Mouse (Mus musculus) stomach, postnatal 0 days (tissue): ENCODE measurements around the gene Nmur1.
A peak's percentile ranks its signal among the peaks of the same experiment; 100 is the strongest.

ENCODE experiments used
- CTCF ChIP-seq: IDR thresholded peaks from 2 replicates; pipeline ENCODE4 v1.5.1; 2016; ENCODE audit warnings: antibody characterized with exemption, low read depth, mild to moderate bottlenecking, moderate library complexity
- EP300 ChIP-seq: optimal IDR thresholded peaks from 2 replicates; pipeline ENCODE3; 2016; ENCODE audit warnings: antibody characterized with exemption

DNA sequence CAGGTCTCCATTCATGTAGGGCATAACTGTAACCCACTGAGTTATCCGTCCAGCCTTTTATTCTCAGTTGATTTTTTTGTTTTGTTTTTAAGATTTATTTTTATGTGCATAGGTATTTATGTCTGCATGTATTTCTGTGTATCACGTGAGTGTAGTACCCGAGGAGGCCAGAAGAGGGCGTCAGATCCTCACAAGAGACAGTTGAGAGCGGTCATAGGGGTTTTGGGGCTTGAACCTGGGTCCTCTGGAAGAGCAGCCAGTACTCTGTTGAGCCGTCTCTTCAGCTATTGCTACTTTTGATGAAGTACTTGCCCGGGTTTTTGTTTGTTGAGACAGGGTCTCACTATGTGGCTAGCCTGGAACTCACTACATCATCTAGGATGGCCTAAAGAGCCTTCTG lies 30.1 kb downstream of the Nmur1 start:
- TF ChIP-seq CTCF (peak; percentile 49), EP300 (no peak)
